Mouse (Mus musculus): Measurements from ENCODE around the gene Dennd6a. TPM values are rescaled to one million over a fixed set of nuclear protein-coding genes. Genes with fewer than 3 reads are reported as not detected.
A peak's percentile ranks its signal among the peaks of the same experiment; 100 is the strongest.
"Not testable (repeated sequence)": the region's sequence is repeated elsewhere in the genome, so short reads cannot be mapped to it uniquely, and the experiment has no call there.

The Dennd6a gene
- polyA plus RNA-seq, 1 experiment from 2014 or later, result 28.7 TPM

DNA sequence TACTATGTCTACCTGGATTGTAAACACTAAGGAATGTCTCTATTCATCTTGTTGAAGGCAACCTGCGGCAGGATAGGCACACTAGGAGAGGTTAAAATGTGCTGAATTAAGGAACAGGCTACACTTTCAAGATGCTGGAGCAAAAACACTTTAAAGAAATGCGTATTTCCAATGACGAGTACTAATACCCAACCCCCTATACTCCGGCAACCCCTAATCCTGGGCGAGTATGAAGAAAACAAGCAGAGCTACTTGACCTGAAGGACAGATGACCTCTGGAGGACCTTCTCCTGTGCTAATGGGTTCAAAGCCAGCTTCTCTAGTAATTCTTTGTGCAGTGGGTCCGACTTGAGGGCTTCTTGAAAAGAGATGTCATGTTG is 94.3 kb downstream of the Dennd6a start:
- Histone ChIP-seq H3K36me3 (peaks cover 34% of the 10 kb centered on the region), H3K27ac (peak overlapping the region; percentile 97), H3K4me1 (replicated peaks) (peaks cover 33% of the 10 kb centered on the region), H3K9me3 (no peaks in the 10 kb centered on the region), H3K27me3 (ENCODE audit: insufficient read depth, poor library complexity, severe bottlenecking) (no peaks in the 10 kb centered on the region), H3K4me3 (peak overlapping the region; percentile 99)
- no peak for DNase-seq (ENCODE audit: low spot score)
- WGBS, result 35% methylated on average over 6 of the region's 6 CpGs

DNA sequence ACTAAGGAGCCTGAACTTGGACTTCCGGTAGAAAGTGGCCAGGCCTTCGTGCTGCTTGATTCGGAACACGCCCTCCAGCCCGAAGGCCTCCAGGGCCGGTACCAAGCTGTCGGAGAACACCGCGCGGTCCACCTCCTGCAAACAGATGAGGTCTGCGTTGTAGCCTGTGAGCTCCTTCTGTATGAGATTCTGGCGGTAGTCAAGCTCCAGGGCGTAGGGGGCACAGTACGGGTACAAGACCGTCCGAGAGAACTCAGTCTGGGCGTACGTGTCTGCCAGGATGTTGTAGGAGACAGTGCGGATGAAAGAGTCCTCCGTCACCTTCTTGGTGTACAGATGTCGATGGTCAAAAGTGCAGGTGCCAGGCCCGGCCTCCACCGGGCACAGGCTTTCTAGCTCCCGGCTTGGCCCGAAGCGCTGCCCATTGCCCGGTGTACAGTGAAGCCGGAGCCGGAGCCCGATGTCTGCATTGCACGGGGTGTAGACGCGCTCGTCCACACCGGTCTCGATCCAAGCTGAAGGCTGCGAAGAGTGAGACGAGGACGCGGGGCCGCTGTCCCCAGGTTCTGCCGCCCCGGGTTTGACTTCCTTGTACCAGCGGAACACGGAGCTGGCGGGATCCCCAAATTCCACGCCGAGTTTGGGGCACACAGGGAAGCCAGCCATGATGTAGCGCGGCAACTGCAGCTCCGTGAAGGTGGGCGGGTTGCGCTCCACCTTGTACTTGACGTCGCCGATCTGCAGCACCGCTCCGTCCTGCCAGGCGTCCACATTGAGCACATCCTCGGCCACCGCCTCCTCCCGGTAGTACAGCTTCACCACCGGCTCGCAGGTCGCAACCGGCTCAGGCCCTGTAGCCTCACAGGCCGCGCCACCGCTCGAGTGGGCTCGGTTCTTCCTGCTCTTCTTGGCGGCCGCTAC is 95.0 kb downstream of the Dennd6a start:
- peak; percentile 33 for DNase-seq (ENCODE audit: low spot score)
- Histone ChIP-seq H3K27me3 (ENCODE audit: insufficient read depth, poor library complexity, severe bottlenecking) (no peaks in the 10 kb centered on the region), H3K4me3 (peak overlapping the region; percentile 99), H3K9me3 (no peaks in the 10 kb centered on the region), H3K4me1 (replicated peaks) (peaks cover 33% of the 10 kb centered on the region), H3K27ac (peak overlapping the region; percentile 97), H3K36me3 (peaks cover 30% of the 10 kb centered on the region)
- 1% methylated on average over 73 of the region's 73 CpGs for WGBS

DNA sequence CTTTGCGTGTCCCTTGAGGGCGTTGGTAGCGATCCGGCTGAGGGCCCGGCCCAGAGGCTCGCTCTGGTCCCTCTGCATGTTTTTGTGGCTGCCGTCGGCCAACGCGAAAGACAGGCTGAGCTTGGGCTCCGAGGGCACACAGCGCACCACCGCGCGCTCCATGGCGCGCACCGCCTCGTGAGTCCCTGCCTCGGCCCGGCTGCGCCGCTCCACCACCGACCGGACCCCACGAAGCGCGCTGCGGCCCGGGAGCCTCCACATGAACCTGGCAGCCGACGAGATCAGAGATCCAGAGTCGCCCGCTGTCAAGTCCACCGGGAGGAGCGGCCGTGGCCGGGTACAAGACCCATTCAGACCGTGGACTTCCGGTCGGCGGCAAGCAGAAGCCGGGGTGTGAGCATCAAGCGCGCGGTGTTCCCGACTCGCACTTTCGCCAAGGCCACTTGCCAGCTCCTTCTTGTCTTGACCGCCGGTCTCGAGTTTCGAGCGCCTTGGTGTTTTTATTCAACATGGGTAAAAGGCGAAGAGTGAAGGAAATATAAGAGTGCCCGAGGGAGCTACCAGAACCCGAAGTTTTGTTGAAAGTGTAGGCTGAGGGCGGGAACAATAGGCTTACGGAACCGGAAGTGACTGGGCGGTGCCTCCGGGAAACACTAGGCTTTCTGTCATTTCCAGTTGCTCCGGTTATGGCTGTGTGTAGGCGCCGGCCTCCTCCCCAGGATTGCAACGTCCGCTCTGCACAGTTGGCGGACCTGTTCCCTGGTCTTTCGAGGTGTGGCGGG is 95.8 kb downstream of the Dennd6a start, which contains the start of gene Pde12:
TSS of gene Pde12 (minus strand) at position 592 of the 782 bp plus-strand sequence.
- Histone ChIP-seq H3K36me3 (peaks cover 22% of the 10 kb centered on the region), H3K27me3 (ENCODE audit: insufficient read depth, poor library complexity, severe bottlenecking) (no peaks in the 10 kb centered on the region), H3K4me3 (peak within 1 kb of the TSS; percentile 99), H3K9me3 (no peaks in the 10 kb centered on the region), H3K4me1 (replicated peaks) (peaks cover 33% of the 10 kb centered on the region), H3K27ac (peak within 1 kb of the TSS; percentile 97)
- peak; percentile 91 for DNase-seq (ENCODE audit: low spot score)
- WGBS, result under 1% methylated on average over 70 of the region's 70 CpGs

GRCm38 (mm10) chr14:26670964-26671363 is 97.3 kb downstream of the Dennd6a start:
- Histone ChIP-seq H3K9me3 (no peaks in the 10 kb centered on the region), H3K4me3 (peak overlapping the region; percentile 99), H3K27ac (no peak overlapping the region), H3K27me3 (ENCODE audit: insufficient read depth, poor library complexity, severe bottlenecking) (peaks cover 3% of the 10 kb centered on the region; the same call in 1 of the 2 replicates), H3K36me3 (peaks cover 7% of the 10 kb centered on the region), H3K4me1 (replicated peaks) (peaks cover 33% of the 10 kb centered on the region)
- no peak for DNase-seq (ENCODE audit: low spot score)

DNA sequence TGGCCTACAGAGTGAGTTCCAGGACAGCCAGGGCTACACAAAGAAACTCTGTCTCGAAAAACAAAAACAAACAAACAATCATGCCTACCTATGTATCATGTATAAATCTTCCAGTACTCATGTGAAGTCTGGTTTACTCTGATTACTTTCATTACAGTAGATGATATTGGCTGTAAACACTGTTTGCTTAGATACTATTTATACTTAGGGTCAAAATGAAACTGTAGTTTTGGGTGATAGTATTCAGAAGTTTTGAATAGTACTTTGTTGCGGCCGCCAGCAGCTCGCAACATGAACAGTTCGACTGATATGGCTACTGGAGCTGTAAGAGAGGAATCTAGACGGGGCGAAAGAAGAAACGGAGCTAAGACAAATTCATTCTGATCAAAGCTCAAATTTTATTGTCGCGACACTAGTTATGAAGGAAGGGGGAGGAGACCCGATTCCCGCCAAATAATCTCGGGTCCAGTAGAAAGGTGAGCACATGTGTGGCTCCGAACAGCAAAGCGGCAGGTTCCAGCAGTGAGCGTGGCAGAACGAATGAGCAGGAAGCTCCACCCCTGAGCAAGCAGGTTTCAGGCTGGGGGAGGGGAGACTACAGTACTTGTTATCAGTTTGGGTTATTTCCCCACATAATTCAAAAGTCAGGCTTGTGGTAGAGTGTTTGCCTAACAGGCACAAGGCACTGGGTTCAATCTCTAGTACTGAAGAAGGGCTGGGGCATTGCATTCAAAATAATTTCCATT is 98.4 kb downstream of the Dennd6a start:
- not testable (repeated sequence) for DNase-seq (ENCODE audit: low spot score)
- 70% methylated on average over 17 of the region's 17 CpGs for WGBS

GRCm38 (mm10) chr14:26674476-26675169 is 101.0 kb downstream of the Dennd6a start:
- H3K36me3 ChIP-seq; H3K4me3 ChIP-seq; DNase-seq (ENCODE audit: low spot score); H3K27me3 ChIP-seq (ENCODE audit: insufficient read depth, poor library complexity, severe bottlenecking); H3K27ac ChIP-seq; H3K4me1 ChIP-seq (replicated peaks); H3K9me3 ChIP-seq: not testable (repeated sequence)
- WGBS, result 85% methylated on average over 2 of the region's 2 CpGs

More for the DNA sequence above, 98.4 kb downstream of the Dennd6a start:
- H3K27me3 ChIP-seq (ENCODE audit: insufficient read depth, poor library complexity, severe bottlenecking); H3K27ac ChIP-seq; H3K9me3 ChIP-seq; H3K36me3 ChIP-seq; H3K4me3 ChIP-seq: not testable (repeated sequence)
- peaks cover 23% of the 10 kb centered on the region for H3K4me1 ChIP-seq (replicated peaks)

GRCm38 (mm10) chr14:26675371-26675770 is 101.7 kb downstream of the Dennd6a start:
- WGBS, result 22% methylated on average over 12 of the region's 12 CpGs
- Histone ChIP-seq H3K36me3 (no peaks in the 10 kb centered on the region), H3K27me3 (ENCODE audit: insufficient read depth, poor library complexity, severe bottlenecking) (peaks cover 3% of the 10 kb centered on the region; the same call in 1 of the 2 replicates), H3K9me3 (no peaks in the 10 kb centered on the region), H3K4me1 (replicated peaks) (peaks cover 5% of the 10 kb centered on the region; the same call in 1 of the 2 replicates), H3K4me3 (no peak overlapping the region), H3K27ac (no peak overlapping the region)
- DNase-seq (ENCODE audit: low spot score), result peak; percentile 23

DNA sequence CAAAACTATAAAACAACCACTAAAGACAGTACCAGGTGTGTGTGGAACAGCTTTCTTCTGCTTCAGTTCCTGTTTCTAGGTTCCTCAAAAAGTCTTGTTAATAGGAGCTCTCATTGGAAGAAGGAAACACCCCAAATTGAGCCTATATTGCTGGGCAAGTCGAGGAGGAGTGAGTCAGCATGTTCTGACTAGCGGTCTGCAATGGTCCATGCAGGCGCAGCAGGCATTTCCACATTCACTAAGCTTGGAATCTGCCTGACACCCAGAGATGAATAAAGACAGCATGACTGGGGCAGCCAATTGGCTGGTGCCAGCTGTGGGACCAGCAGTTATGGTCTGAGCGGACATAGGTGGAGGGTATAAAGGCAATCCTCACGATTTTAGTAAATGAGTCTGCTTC is 102.1 kb downstream of the Dennd6a start:
- Histone ChIP-seq H3K27me3 (ENCODE audit: insufficient read depth, poor library complexity, severe bottlenecking) (peaks cover 3% of the 10 kb centered on the region; the same call in 1 of the 2 replicates), H3K27ac (no peak overlapping the region), H3K36me3 (no peaks in the 10 kb centered on the region), H3K4me1 (replicated peaks) (0 out of 2 replicates have a peak, but pooled peaks cover 1% of the 10 kb centered on the region), H3K4me3 (no peak overlapping the region), H3K9me3 (no peaks in the 10 kb centered on the region)
- 81% methylated on average over 5 of the region's 5 CpGs for WGBS
- no peak for DNase-seq (ENCODE audit: low spot score)

Other genes with a start within 250 kb of the Dennd6a start
- gene Slmap, start 38.9 kb upstream of the Dennd6a start, polyA plus RNA-seq (2016; fragmentation: Nextera tagmentation; extraction: Ambion mirVana), result 13.8 and 14.4 TPM in 2 replicates
- gene Arf4, start 64.2 kb downstream of the Dennd6a start, polyA plus RNA-seq (2016; fragmentation: Nextera tagmentation; extraction: Ambion mirVana), result 477 and 484 TPM in 2 replicates
- gene Pde12, start 96.0 kb downstream of the Dennd6a start, polyA plus RNA-seq (2016; fragmentation: Nextera tagmentation; extraction: Ambion mirVana), result 11.5 and 12.0 TPM in 2 replicates
- 0.09 TPM in 1 of 2 replicates, not detected in the other for gene Dnah12, start 119.4 kb downstream of the Dennd6a start, polyA plus RNA-seq (2016; fragmentation: Nextera tagmentation; extraction: Ambion mirVana)

Data from hindbrain, embryonic 10.5 days (tissue).